Mouse (Mus musculus) forebrain, postnatal 0 days (tissue): ENCODE measurements at regions not wholly inside any gene's neighbourhood (a gene's known extent, or its start where the extent isn't known, plus 50 kb on each side); places are given as distances from the start of the nearest gene placed in this dataset.

Source experiments
- ATAC-seq: fragments of 200-750 bp; cut with Nextera tagmentation; 2 replicates; pipeline ENCODE4 v1.8.0; 2017; ENCODE audit warnings: mild to moderate bottlenecking, moderate library complexity
- DNase-seq: peaks from one replicate; pipeline ENCODE4 v3.0.0-alpha.2; 2015
- H3K27ac ChIP-seq: fragments of 300-500 bp; sonication (generic); 2 replicates; pipeline ENCODE4 v1.5.1; 2014; ENCODE audit warnings: low read depth, mild to moderate bottlenecking, antibody characterized with exemption, low read length, moderate library complexity, mixed read lengths
- H3K27me3 ChIP-seq: fragments of 300-500 bp; sonication (generic); 2 replicates; pipeline ENCODE4 v1.6.1; 2014; ENCODE audit warnings: mild to moderate bottlenecking, low read length, mixed read lengths; ENCODE audit not compliant: insufficient read depth
- H3K36me3 ChIP-seq: fragments of 300-500 bp; sonication (generic); 2 replicates; pipeline ENCODE4 v1.6.1; 2014; ENCODE audit warnings: mild to moderate bottlenecking, moderate library complexity; ENCODE audit not compliant: insufficient read depth
- H3K4me1 ChIP-seq: fragments of 300-500 bp; sonication (generic); 2 replicates; pipeline ENCODE4 v1.6.1; 2014; ENCODE audit warnings: antibody characterized with exemption; ENCODE audit not compliant: insufficient read depth
- H3K4me2 ChIP-seq: fragments of 300-500 bp; sonication (generic); 2 replicates; pipeline ENCODE4 v1.6.1; 2014; ENCODE audit warnings: low read depth, mild to moderate bottlenecking, moderate library complexity
- H3K4me3 ChIP-seq: fragments of 300-500 bp; sonication (generic); 2 replicates; pipeline ENCODE4 v1.5.1; 2014; ENCODE audit warnings: low read depth, low read length, mixed read lengths
- H3K9ac ChIP-seq: fragments of 300-500 bp; sonication (generic); 2 replicates; pipeline ENCODE4 v1.6.1; 2014; ENCODE audit warnings: mild to moderate bottlenecking
- H3K9me3 ChIP-seq: fragments of 300-500 bp; sonication (generic); 2 replicates; pipeline ENCODE4 v1.6.1; 2016; ENCODE audit warnings: low read length
- CTCF ChIP-seq: sonication (generic); IDR thresholded peaks from 2 replicates; pipeline ENCODE4 v1.5.1; 2016; ENCODE audit warnings: antibody characterized with exemption, control low read depth, low read depth
- WGBS: fragments of 180-500 bp; shearing (Covaris S2); extraction: QIAGEN DNeasy Blood & Tissue Kit; methylation state at CpG from one replicate; pipeline ENCODE4 v1.1.7; 2014; 5-methylcytosine and 5-hydroxymethylcytosine counted together

GRCm38 (mm10) chr5:96921511-96921910 lies 76.0 kb upstream of the Bmp2k start:
- H3K4me3 ChIP-seq: no peak overlapping the region
- no peaks in the 10 kb centered on the region for H3K4me1 ChIP-seq
- 85% methylated on average over 6 of the region's 6 CpGs for WGBS
- TF ChIP-seq CTCF: no peak
- no peaks in the 10 kb centered on the region for H3K36me3 ChIP-seq
- ATAC-seq (no peak), DNase-seq (no peak)
- no peak overlapping the region for H3K27ac ChIP-seq
- H3K4me2 ChIP-seq: no peak overlapping the region
- no peaks in the 10 kb centered on the region for H3K27me3 ChIP-seq
- H3K9ac ChIP-seq: no peak overlapping the region
- no peaks in the 10 kb centered on the region for H3K9me3 ChIP-seq

- DNase-seq: no peak
- Histone ChIP-seq H3K9ac (no peak overlapping the region), H3K4me2 (no peak overlapping the region), H3K4me3 (no peak overlapping the region), H3K9me3 (no peaks in the 10 kb centered on the region), H3K27ac (no peak overlapping the region), H3K27me3 (no peaks in the 10 kb centered on the region), H3K4me1 (no peaks in the 10 kb centered on the region), H3K36me3 (no peaks in the 10 kb centered on the region)
- no peak for TF ChIP-seq CTCF
- WGBS: 58% methylated on average over 11 of the region's 11 CpGs
- ATAC-seq: no peak
Measured at GRCm38 (mm10) chr5:96921973-96922715, 75.3 kb upstream of the Bmp2k start.

- ATAC-seq: no peak
- TF ChIP-seq CTCF: no peak
- 43% methylated on average over 4 of the region's 4 CpGs for WGBS
Measured at GRCm38 (mm10) chr5:96922716-96923076, 74.8 kb upstream of the Bmp2k start.

GRCm38 (mm10) chr5:96923526-96923925 lies 74.0 kb upstream of the Bmp2k start:
- 91% methylated on average over 1 of the region's 1 CpGs for WGBS
- H3K36me3 ChIP-seq: no peaks in the 10 kb centered on the region
- H3K27me3 ChIP-seq: no peaks in the 10 kb centered on the region
- no peak overlapping the region for H3K4me2 ChIP-seq
- no peak overlapping the region for H3K9ac ChIP-seq
- H3K4me1 ChIP-seq: no peaks in the 10 kb centered on the region
- no peaks in the 10 kb centered on the region for H3K9me3 ChIP-seq
- no peak overlapping the region for H3K27ac ChIP-seq
- ATAC-seq (no peak), DNase-seq (no peak)
- TF ChIP-seq CTCF: no peak
- no peak overlapping the region for H3K4me3 ChIP-seq

More at GRCm38 (mm10) chr5:96922716-96923076, 74.8 kb upstream of the Bmp2k start:
- Histone ChIP-seq H3K4me1 (no peaks in the 10 kb centered on the region), H3K9me3 (no peaks in the 10 kb centered on the region), H3K27ac (no peak overlapping the region), H3K4me2 (no peak overlapping the region), H3K36me3 (no peaks in the 10 kb centered on the region), H3K27me3 (no peaks in the 10 kb centered on the region), H3K4me3 (no peak overlapping the region), H3K9ac (no peak overlapping the region)
- DNase-seq: no peak

GRCm38 (mm10) chr5:96924736-96925429 lies 72.6 kb upstream of the Bmp2k start:
- 94% methylated on average over 6 of the region's 7 CpGs for WGBS
- no peaks in the 10 kb centered on the region for H3K4me1 ChIP-seq
- no peak overlapping the region for H3K4me2 ChIP-seq
- no peak for DNase-seq
- no peak overlapping the region for H3K9ac ChIP-seq
- no peak overlapping the region for H3K4me3 ChIP-seq
- no peaks in the 10 kb centered on the region for H3K9me3 ChIP-seq
- no peaks in the 10 kb centered on the region for H3K36me3 ChIP-seq
- no peak for TF ChIP-seq CTCF
- H3K27me3 ChIP-seq: no peaks in the 10 kb centered on the region
- ATAC-seq: no peak
- H3K27ac ChIP-seq: no peak overlapping the region

GRCm38 (mm10) chr5:96925943-96926342 lies 71.5 kb upstream of the Bmp2k start:
- Histone ChIP-seq H3K9ac (no peak overlapping the region), H3K27ac (no peak overlapping the region), H3K36me3 (no peaks in the 10 kb centered on the region), H3K9me3 (no peaks in the 10 kb centered on the region), H3K4me2 (no peak overlapping the region), H3K4me3 (no peak overlapping the region), H3K4me1 (no peaks in the 10 kb centered on the region), H3K27me3 (no peaks in the 10 kb centered on the region)
- WGBS: 84% methylated on average over 2 of the region's 2 CpGs
- TF ChIP-seq CTCF: no peak
- DNase-seq (no peak), ATAC-seq (no peak)

- no peak overlapping the region for H3K27ac ChIP-seq
- H3K9ac ChIP-seq: no peak overlapping the region
- no peaks in the 10 kb centered on the region for H3K27me3 ChIP-seq
- 69% methylated on average over 2 of the region's 2 CpGs for WGBS
- H3K4me2 ChIP-seq: no peak overlapping the region
- no peak for TF ChIP-seq CTCF
- H3K4me3 ChIP-seq: no peak overlapping the region
- H3K9me3 ChIP-seq: no peaks in the 10 kb centered on the region
- no peak for DNase-seq
- no peak for ATAC-seq
- no peaks in the 10 kb centered on the region for H3K36me3 ChIP-seq
- H3K4me1 ChIP-seq: no peaks in the 10 kb centered on the region
Measured at GRCm38 (mm10) chr5:96931091-96931490, 66.4 kb upstream of the Bmp2k start.
